Mouse (Mus musculus) heart, embryonic 13.5 days (tissue): Measurements from ENCODE around the gene Clta. TPM values are rescaled to one million over a fixed set of nuclear protein-coding genes. Genes with fewer than 3 reads are reported as not detected.
A peak's percentile ranks its signal among the peaks of the same experiment; 100 is the strongest.
"Not testable (repeated sequence)": the region's sequence is repeated elsewhere in the genome, so short reads cannot be mapped to it uniquely, and the experiment has no call there.

Experiments used
- ATAC-seq: fragments of 200-750 bp; cut with Nextera tagmentation; 2 replicates; pipeline ENCODE4 v1.8.0; 2017; ENCODE audit warnings: moderate TSS enrichment; ENCODE audit not compliant: insufficient number of reproducible peaks, low FRiP score, low TSS enrichment; ENCODE audit errors: extremely low read depth
- H3K27ac ChIP-seq: fragments of 300-500 bp; sonication (generic); replicated peaks from 2 replicates; pipeline ENCODE4 v1.5.1; 2015; ENCODE audit warnings: moderate library complexity, mild to moderate bottlenecking, inconsistent platforms
- H3K27me3 ChIP-seq: fragments of 300-500 bp; sonication (generic); replicated peaks from 2 replicates; pipeline ENCODE4 v1.6.1; 2015; ENCODE audit warnings: mild to moderate bottlenecking, inconsistent platforms
- H3K36me3 ChIP-seq: fragments of 300-500 bp; sonication (generic); 2 replicates; pipeline ENCODE4 v1.6.1; 2015; ENCODE audit warnings: mild to moderate bottlenecking, inconsistent platforms
- H3K4me1 ChIP-seq: fragments of 300-500 bp; sonication (generic); 2 replicates; pipeline ENCODE4 v1.6.1; 2015; ENCODE audit warnings: inconsistent platforms
- H3K4me2 ChIP-seq: fragments of 300-500 bp; sonication (generic); 2 replicates; pipeline ENCODE4 v1.6.1; 2015; ENCODE audit warnings: inconsistent platforms, mild to moderate bottlenecking, moderate library complexity
- H3K4me3 ChIP-seq: fragments of 300-500 bp; sonication (generic); 2 replicates; pipeline ENCODE4 v1.5.1; 2015; ENCODE audit warnings: moderate library complexity, mild to moderate bottlenecking, inconsistent platforms
- H3K9ac ChIP-seq: fragments of 300-500 bp; sonication (generic); 2 replicates; pipeline ENCODE4 v1.6.1; 2015; ENCODE audit warnings: inconsistent platforms, mild to moderate bottlenecking, moderate library complexity
- H3K9me3 ChIP-seq: fragments of 300-500 bp; sonication (generic); 2 replicates; pipeline ENCODE4 v1.6.1; 2016; ENCODE audit warnings: inconsistent platforms
- WGBS: fragments of 180-500 bp; shearing (Covaris S2); methylation state at CpG from one replicate; pipeline ENCODE4 v1.1.7; 2015; ENCODE audit warnings: mixed read lengths; 5-methylcytosine and 5-hydroxymethylcytosine counted together
- polyA plus RNA-seq: library from polyadenylated mRNA; unstranded; fragments of >200 nt; fragmentation: Nextera tagmentation; extraction: Ambion mirVana; gene quantifications from 2 replicates; pipeline ENCODE4 v1.2.1, GENCODE M21; 2015

Clta gene
- polyA plus RNA-seq, 1 experiment from 2014 or later = 140 TPM

GRCm38 (mm10) chr4:44028303-44029135 lies 24.3 kb downstream of the Clta start:
- Histone ChIP-seq H3K9ac (peak overlapping the region; percentile 68), H3K4me1 (peaks cover 47% of the 10 kb centered on the region), H3K4me2 (peak overlapping the region; percentile 50), H3K4me3 (no peak overlapping the region), H3K36me3 (peaks cover 98% of the 10 kb centered on the region), H3K9me3 (no peaks in the 10 kb centered on the region), H3K27ac (peak overlapping the region; percentile 96), H3K27me3 (no peaks in the 10 kb centered on the region)
- 44% methylated on average over 16 of the region's 16 CpGs for WGBS
- ATAC-seq = no peak

GRCm38 (mm10) chr4:44029661-44030066 lies 25.4 kb downstream of the Clta start:
- H3K4me3 ChIP-seq = no peak overlapping the region
- no peak for ATAC-seq
- 62% methylated on average over 15 of the region's 15 CpGs for WGBS
- peaks cover 47% of the 10 kb centered on the region for H3K4me1 ChIP-seq
- H3K4me2 ChIP-seq = no peak overlapping the region
- H3K9me3 ChIP-seq = no peaks in the 10 kb centered on the region
- H3K27me3 ChIP-seq = no peaks in the 10 kb centered on the region
- no peak overlapping the region for H3K9ac ChIP-seq
- H3K36me3 ChIP-seq = peaks cover 98% of the 10 kb centered on the region
- peak overlapping the region; percentile 96 for H3K27ac ChIP-seq

- Histone ChIP-seq H3K36me3 (peaks cover 94% of the 10 kb centered on the region), H3K27ac (no peak overlapping the region), H3K4me2 (no peak overlapping the region), H3K4me1 (peaks cover 47% of the 10 kb centered on the region), H3K4me3 (no peak overlapping the region), H3K9me3 (no peaks in the 10 kb centered on the region), H3K9ac (no peak overlapping the region), H3K27me3 (no peaks in the 10 kb centered on the region)
- ATAC-seq = no peak
- 78% methylated on average over 5 of the region's 5 CpGs for WGBS
Observed at GRCm38 (mm10) chr4:44031521-44031920, 27.3 kb downstream of the Clta start.

GRCm38 (mm10) chr4:44036455-44036854 lies 32.2 kb downstream of the Clta start:
- Histone ChIP-seq H3K27me3 (no peaks in the 10 kb centered on the region), H3K27ac (no peak overlapping the region), H3K4me1 (peaks cover 6% of the 10 kb centered on the region), H3K9me3 (no peaks in the 10 kb centered on the region), H3K36me3 (peaks cover 95% of the 10 kb centered on the region), H3K4me3 (no peak overlapping the region), H3K4me2 (no peak overlapping the region), H3K9ac (no peak overlapping the region)
- no peak for ATAC-seq
- WGBS = 80% methylated on average over 5 of the region's 5 CpGs

DNA sequence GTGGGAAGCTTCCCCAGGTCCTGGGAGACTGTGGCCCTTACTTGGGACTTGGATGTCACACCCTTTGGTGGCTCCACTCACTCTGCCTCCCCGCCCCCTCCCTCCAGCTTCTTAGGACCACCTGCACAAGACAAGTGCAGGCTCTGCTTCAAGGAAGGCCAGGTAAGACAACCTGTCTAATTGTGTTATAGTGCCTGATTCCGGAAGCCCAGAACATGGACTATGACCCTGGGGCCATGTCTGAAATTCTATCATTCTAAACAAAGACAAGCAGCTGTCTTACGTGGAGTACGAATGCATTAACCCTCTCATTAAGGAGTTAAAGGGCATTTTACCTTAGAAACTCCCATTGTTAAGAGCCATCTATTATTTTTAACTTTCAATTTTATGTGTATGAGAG lies 36.5 kb downstream of the Clta start:
- WGBS = 89% methylated on average over 4 of the region's 4 CpGs
- Histone ChIP-seq H3K9ac (no peak overlapping the region), H3K36me3 (peaks cover 92% of the 10 kb centered on the region), H3K9me3 (no peaks in the 10 kb centered on the region), H3K27ac (no peak overlapping the region), H3K4me3 (no peak overlapping the region), H3K4me2 (no peak overlapping the region), H3K4me1 (no peaks in the 10 kb centered on the region), H3K27me3 (no peaks in the 10 kb centered on the region)
- ATAC-seq = no peak

DNA sequence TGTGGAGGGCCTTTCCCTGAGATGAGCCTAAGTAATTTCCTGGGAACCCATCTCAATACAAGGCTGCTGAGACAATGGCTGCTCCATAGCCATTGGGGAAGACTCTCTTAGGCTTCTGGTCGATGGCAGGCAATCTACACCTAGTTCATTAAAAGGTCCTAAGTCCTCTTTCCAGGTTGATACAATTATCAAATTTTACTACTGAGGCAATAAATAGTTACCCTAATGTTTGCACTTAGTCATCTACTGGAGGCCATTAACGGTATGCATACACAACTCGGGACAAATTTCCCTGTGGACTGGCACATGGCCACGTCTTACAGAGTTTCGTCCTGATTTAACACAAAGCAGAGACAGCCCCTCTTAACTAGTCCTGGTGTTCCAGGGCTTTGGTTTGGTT lies 38.2 kb downstream of the Clta start:
- no peaks in the 10 kb centered on the region for H3K9me3 ChIP-seq
- no peak overlapping the region for H3K27ac ChIP-seq
- peaks cover 89% of the 10 kb centered on the region for H3K36me3 ChIP-seq
- no peaks in the 10 kb centered on the region for H3K27me3 ChIP-seq
- H3K4me3 ChIP-seq = no peak overlapping the region
- no peak overlapping the region for H3K9ac ChIP-seq
- WGBS = 87% methylated on average over 5 of the region's 5 CpGs
- no peaks in the 10 kb centered on the region for H3K4me1 ChIP-seq
- ATAC-seq = no peak
- no peak overlapping the region for H3K4me2 ChIP-seq

DNA sequence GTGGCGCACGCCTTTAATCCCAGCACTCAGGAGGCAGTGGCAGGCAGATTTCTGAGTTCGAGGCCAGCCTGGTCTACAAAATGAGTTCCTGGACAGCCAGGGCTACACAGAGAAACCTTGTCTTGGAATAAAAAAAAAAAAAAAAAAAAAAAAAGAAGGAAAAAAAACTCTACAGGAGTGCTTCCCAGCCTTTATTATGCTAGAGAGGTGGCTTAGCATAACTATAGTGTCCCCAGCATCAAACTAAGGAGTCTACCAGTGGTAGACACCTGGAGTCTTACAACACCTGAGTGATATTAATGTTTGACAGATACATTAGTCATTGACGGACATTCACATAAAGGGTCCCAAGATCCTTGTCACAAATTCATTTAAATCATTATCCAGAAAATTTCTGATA lies 38.9 kb downstream of the Clta start:
- H3K9me3 ChIP-seq, H3K9ac ChIP-seq, H3K4me1 ChIP-seq, H3K4me3 ChIP-seq, ATAC-seq, H3K27me3 ChIP-seq, H3K4me2 ChIP-seq, H3K27ac ChIP-seq: not testable (repeated sequence)
- peaks cover 88% of the 10 kb centered on the region for H3K36me3 ChIP-seq
- 85% methylated on average over 4 of the region's 4 CpGs for WGBS

GRCm38 (mm10) chr4:44044685-44045356 lies 40.6 kb downstream of the Clta start:
- H3K36me3 ChIP-seq = peaks cover 88% of the 10 kb centered on the region
- WGBS = 90% methylated on average over 5 of the region's 5 CpGs
- H3K27ac ChIP-seq = no peak overlapping the region

GRCm38 (mm10) chr4:44046066-44046465 lies 41.8 kb downstream of the Clta start:
- Histone ChIP-seq H3K27ac (no peak overlapping the region), H3K4me1 (no peaks in the 10 kb centered on the region), H3K4me2 (no peak overlapping the region), H3K4me3 (no peak overlapping the region), H3K36me3 (peaks cover 87% of the 10 kb centered on the region), H3K9me3 (no peaks in the 10 kb centered on the region), H3K27me3 (no peaks in the 10 kb centered on the region), H3K9ac (no peak overlapping the region)
- WGBS = 75% methylated on average over 5 of the region's 5 CpGs
- no peak for ATAC-seq

More at GRCm38 (mm10) chr4:44044685-44045356, 40.6 kb downstream of the Clta start:
- no peaks in the 10 kb centered on the region for H3K9me3 ChIP-seq
- no peaks in the 10 kb centered on the region for H3K27me3 ChIP-seq
- ATAC-seq = no peak
- H3K4me2 ChIP-seq = no peak overlapping the region
- H3K4me3 ChIP-seq = no peak overlapping the region
- no peaks in the 10 kb centered on the region for H3K4me1 ChIP-seq
- H3K9ac ChIP-seq = no peak overlapping the region

GRCm38 (mm10) chr4:44049812-44050211 lies 45.6 kb downstream of the Clta start:
- Histone ChIP-seq H3K4me2 (no peak overlapping the region), H3K4me3 (no peak overlapping the region), H3K9ac (no peak overlapping the region), H3K4me1 (peaks cover 8% of the 10 kb centered on the region), H3K27ac (no peak overlapping the region), H3K27me3 (no peaks in the 10 kb centered on the region), H3K9me3 (no peaks in the 10 kb centered on the region), H3K36me3 (peaks cover 82% of the 10 kb centered on the region)
- no peak for ATAC-seq
- 81% methylated on average over 5 of the region's 5 CpGs for WGBS

GRCm38 (mm10) chr4:44059674-44060073 lies 55.4 kb downstream of the Clta start:
- no peak for ATAC-seq
- H3K27ac ChIP-seq = no peak overlapping the region
- peaks cover 47% of the 10 kb centered on the region for H3K36me3 ChIP-seq
- 89% methylated on average over 13 of the region's 13 CpGs for WGBS
- H3K4me1 ChIP-seq = peaks cover 7% of the 10 kb centered on the region
- no peak overlapping the region for H3K4me3 ChIP-seq
- H3K27me3 ChIP-seq = no peaks in the 10 kb centered on the region
- no peak overlapping the region for H3K4me2 ChIP-seq
- no peak overlapping the region for H3K9ac ChIP-seq
- no peaks in the 10 kb centered on the region for H3K9me3 ChIP-seq
